Mouse (Mus musculus): Measurements from ENCODE around the gene Spem1.

Gene Spem1

GRCm38 (mm10) chr11:69795168-69795982, 26.6 kb downstream of the Spem1 start, which contains the start of gene Chrnb1:
TSS of gene Chrnb1 (minus strand) at chr11:69795943.
- TF ChIP-seq GATA4 (IDR thresholded peaks at IDR 0.05; ENCODE audit: insufficient replicate concordance, low read length) = no peak

GRCm38 (mm10) chr11:69793429-69793828, 28.6 kb downstream of the Spem1 start:
- no peak for TF ChIP-seq GATA4 (IDR thresholded peaks at IDR 0.05; ENCODE audit: insufficient replicate concordance, low read length)

- no peak for TF ChIP-seq GATA4 (IDR thresholded peaks at IDR 0.05; ENCODE audit: insufficient replicate concordance, low read length)
These were observed 30.6 kb downstream of the Spem1 start for GRCm38 (mm10) chr11:69791420-69791819.

GRCm38 (mm10) chr11:69789431-69789830, 32.5 kb downstream of the Spem1 start:
- TF ChIP-seq GATA4 (IDR thresholded peaks at IDR 0.05; ENCODE audit: insufficient replicate concordance, low read length) = no peak

GRCm38 (mm10) chr11:69787306-69787705, 34.7 kb downstream of the Spem1 start:
- TF ChIP-seq GATA4 (IDR thresholded peaks at IDR 0.05; ENCODE audit: insufficient replicate concordance, low read length) = no peak

GRCm38 (mm10) chr11:69784793-69785272, 37.1 kb downstream of the Spem1 start:
- no peak; the same call in 1 of the 2 replicates for TF ChIP-seq GATA4 (IDR thresholded peaks at IDR 0.05; ENCODE audit: insufficient replicate concordance, low read length)

- no peak for TF ChIP-seq GATA4 (IDR thresholded peaks at IDR 0.05; ENCODE audit: insufficient replicate concordance, low read length)
These were observed 40.2 kb downstream of the Spem1 start for GRCm38 (mm10) chr11:69781828-69782227.

- TF ChIP-seq GATA4 (IDR thresholded peaks at IDR 0.05; ENCODE audit: insufficient replicate concordance, low read length) = no peak
These were observed 43.0 kb downstream of the Spem1 start for GRCm38 (mm10) chr11:69778985-69779384.

GRCm38 (mm10) chr11:69778258-69778982, 43.6 kb downstream of the Spem1 start:
- no peak for TF ChIP-seq GATA4 (IDR thresholded peaks at IDR 0.05; ENCODE audit: insufficient replicate concordance, low read length)

GRCm38 (mm10) chr11:69777504-69778257, 44.3 kb downstream of the Spem1 start:
- no peak for TF ChIP-seq GATA4 (IDR thresholded peaks at IDR 0.05; ENCODE audit: insufficient replicate concordance, low read length)

GRCm38 (mm10) chr11:69776488-69776887, 45.5 kb downstream of the Spem1 start:
- TF ChIP-seq GATA4 (IDR thresholded peaks at IDR 0.05; ENCODE audit: insufficient replicate concordance, low read length) = no peak

- TF ChIP-seq GATA4 (IDR thresholded peaks at IDR 0.05; ENCODE audit: insufficient replicate concordance, low read length) = no peak
These were observed 46.3 kb downstream of the Spem1 start for GRCm38 (mm10) chr11:69775716-69776115.

- no peak for TF ChIP-seq GATA4 (IDR thresholded peaks at IDR 0.05; ENCODE audit: insufficient replicate concordance, low read length)
These were observed 47.0 kb downstream of the Spem1 start for GRCm38 (mm10) chr11:69774961-69775360.

Data from liver, adult (tissue).